Mouse (Mus musculus) urinary bladder, adult 2 months (tissue): Measurements from ENCODE around the gene Lgals1. TPM values are rescaled to one million over a fixed set of nuclear protein-coding genes. Genes with fewer than 3 reads are reported as not detected.

Experiments
- DNase-seq: peaks from one replicate; pipeline ENCODE4 v3.0.0; 2022; ENCODE audit warnings: low spot score
- polyA plus RNA-seq: library from polyadenylated mRNA; depleted of rRNA; stranded (reverse); fragments of >200 nt; gene quantifications from 2 replicates; pipeline ENCODE4 v1.2.3, GENCODE M21; 2012; rRNA removed

The Lgals1 gene
- polyA plus RNA-seq, 1 experiment: 1,151 TPM

- no peak for DNase-seq
Observed at GRCm38 (mm10) chr15:78937311-78937710, 10.8 kb downstream of the Lgals1 start.

- no peak for DNase-seq
Observed at GRCm38 (mm10) chr15:78937963-78938362, 11.4 kb downstream of the Lgals1 start.

GRCm38 (mm10) chr15:78940325-78940724, 13.8 kb downstream of the Lgals1 start:
- DNase-seq: no peak

GRCm38 (mm10) chr15:78942663-78943062, 16.1 kb downstream of the Lgals1 start:
- DNase-seq: peak; percentile 60

- DNase-seq: no peak
Observed at GRCm38 (mm10) chr15:78946232-78946631, 19.7 kb downstream of the Lgals1 start.

GRCm38 (mm10) chr15:78947657-78948056, 21.1 kb downstream of the Lgals1 start, which contains the start of gene Triobp:
TSS of gene Triobp (plus strand) at chr15:78947724.
- no peak for DNase-seq

GRCm38 (mm10) chr15:78948152-78948725, 21.7 kb downstream of the Lgals1 start:
- DNase-seq: no peak

- DNase-seq: no peak
Observed at GRCm38 (mm10) chr15:78948883-78949282, 22.4 kb downstream of the Lgals1 start.

GRCm38 (mm10) chr15:78955663-78956062, 29.1 kb downstream of the Lgals1 start:
- DNase-seq: no peak

GRCm38 (mm10) chr15:78956351-78956750, 29.8 kb downstream of the Lgals1 start:
- no peak for DNase-seq

- no peak for DNase-seq
Observed at GRCm38 (mm10) chr15:78957021-78957420, 30.5 kb downstream of the Lgals1 start.

- no peak for DNase-seq
Observed at GRCm38 (mm10) chr15:78959537-78959936, 33.0 kb downstream of the Lgals1 start.

- DNase-seq: no peak
Observed at GRCm38 (mm10) chr15:78960088-78960487, 33.6 kb downstream of the Lgals1 start.

- DNase-seq: no peak
Observed at GRCm38 (mm10) chr15:78962885-78963284, 36.4 kb downstream of the Lgals1 start.

GRCm38 (mm10) chr15:78971626-78972025, 45.1 kb downstream of the Lgals1 start:
- DNase-seq: no peak

GRCm38 (mm10) chr15:78973950-78974349, 47.4 kb downstream of the Lgals1 start:
- no peak for DNase-seq

- no peak for DNase-seq
Observed at GRCm38 (mm10) chr15:78977676-78978159, 51.2 kb downstream of the Lgals1 start.

- DNase-seq: no peak
Observed at GRCm38 (mm10) chr15:78978875-78979274, 52.4 kb downstream of the Lgals1 start.

Other genes starting within 250 kb of the Lgals1 start
- 0.03 and 0.04 TPM in 2 replicates for gene Elfn2, start 208.0 kb upstream of the Lgals1 start, polyA plus RNA-seq
- gene Mfng, start 153.2 kb upstream of the Lgals1 start, polyA plus RNA-seq: 8.0 and 9.2 TPM in 2 replicates
- gene Card10, start 123.7 kb upstream of the Lgals1 start, polyA plus RNA-seq: 8.6 and 9.5 TPM in 2 replicates
- 21.0 and 21.6 TPM in 2 replicates for gene Cdc42ep1, start 84.1 kb upstream of the Lgals1 start, polyA plus RNA-seq
- gene Lgals2, start 71.2 kb upstream of the Lgals1 start, polyA plus RNA-seq: 1.3 and 2.1 TPM in 2 replicates
- 53.5 and 56.7 TPM in 2 replicates for gene Gga1, start 49.5 kb upstream of the Lgals1 start, polyA plus RNA-seq
- gene Gm49510, start 27.1 kb upstream of the Lgals1 start, polyA plus RNA-seq: 0.04 and 0.06 TPM in 2 replicates
- 34.6 and 35.1 TPM in 2 replicates for gene Sh3bp1, start 27.0 kb upstream of the Lgals1 start, polyA plus RNA-seq
- gene Pdxp, start 12.8 kb upstream of the Lgals1 start, polyA plus RNA-seq: 2.4 and 3.8 TPM in 2 replicates
- 26.5 and 30.7 TPM in 2 replicates for gene Nol12, start 8.2 kb downstream of the Lgals1 start, polyA plus RNA-seq
- 47.1 and 57.9 TPM in 2 replicates for gene Triobp, start 21.0 kb downstream of the Lgals1 start, polyA plus RNA-seq
- 103 and 117 TPM in 2 replicates for gene H1f0, start 101.7 kb downstream of the Lgals1 start, polyA plus RNA-seq
- 0.14 and 0.19 TPM in 2 replicates for gene Galr3, start 115.2 kb downstream of the Lgals1 start, polyA plus RNA-seq
- gene Ankrd54, start 136.2 kb downstream of the Lgals1 start, polyA plus RNA-seq: 24.5 and 26.0 TPM in 2 replicates
- gene Eif3l, start 148.5 kb downstream of the Lgals1 start, polyA plus RNA-seq: 125 and 145 TPM in 2 replicates
- 63.5 and 79.4 TPM in 2 replicates for gene Micall1, start 182.2 kb downstream of the Lgals1 start, polyA plus RNA-seq
- 145 and 194 TPM in 2 replicates for gene Polr2f, start 214.3 kb downstream of the Lgals1 start, polyA plus RNA-seq
- 3.7 and 4.0 TPM in 2 replicates for gene 1700088E04Rik, start 214.5 kb downstream of the Lgals1 start, polyA plus RNA-seq
- gene Sox10, start 238.5 kb downstream of the Lgals1 start, polyA plus RNA-seq: 11.0 and 11.8 TPM in 2 replicates